Mouse (Mus musculus) right cerebral cortex, adult 2 months (tissue): Measurements from ENCODE around the gene Slc30a5.
"Not testable (repeated sequence)": the region's sequence is repeated elsewhere in the genome, so short reads cannot be mapped to it uniquely, and the experiment has no call there.

Experiments
- DNase-seq, 2 experiments: peaks; one replicate each; pipeline ENCODE4 v3.0.0; 2021 to 2022; ENCODE audit warnings: low spot score in 2 of 2

Gene Slc30a5

DNA sequence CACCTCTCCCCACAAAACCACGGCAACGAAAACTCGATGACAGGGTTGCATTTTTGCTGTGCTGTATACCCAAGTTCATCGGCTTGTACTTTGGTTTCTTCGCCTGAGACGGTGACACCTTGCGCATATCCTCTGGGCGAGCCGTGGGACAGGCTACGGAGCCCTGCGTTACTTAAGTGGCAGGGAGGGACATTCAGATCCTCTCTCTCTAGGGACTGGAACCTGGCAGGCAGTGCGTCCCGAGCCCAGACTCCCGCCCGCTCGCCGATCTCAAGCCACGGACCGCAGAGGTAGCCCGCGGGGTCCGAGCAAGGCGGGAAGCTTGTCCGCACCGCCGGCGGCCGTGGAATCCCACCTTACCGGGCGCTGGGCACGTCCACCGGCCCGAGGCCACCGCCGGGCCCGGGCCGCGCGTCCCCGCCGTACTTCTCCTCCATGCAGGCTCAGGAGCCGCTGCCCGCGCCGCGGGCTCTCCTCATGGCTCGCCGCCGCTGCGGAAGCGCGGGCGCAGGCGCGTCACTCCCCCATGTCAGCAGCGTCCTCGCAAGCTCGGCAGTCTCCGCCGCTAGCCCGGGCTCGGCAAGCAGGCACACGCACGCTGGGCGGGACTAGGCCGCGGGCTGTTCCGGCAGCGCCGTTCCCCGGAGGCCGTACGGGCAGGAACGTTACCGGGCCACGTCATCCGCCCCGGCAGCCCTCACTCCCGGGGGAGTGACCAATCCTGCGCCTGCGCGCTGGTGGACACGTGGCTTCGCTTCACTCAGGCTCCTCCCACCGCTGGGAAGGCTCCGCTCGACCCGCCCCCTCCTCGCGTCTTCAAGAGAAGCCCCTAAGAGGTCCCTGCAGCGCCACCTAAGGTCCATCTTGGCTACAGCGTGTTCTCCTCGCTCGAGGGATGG, at the start of gene Slc30a5:
Slc30a5 (minus strand) TSS at position 687 of the 899 bp plus-strand sequence.
- DNase-seq = peak; percentile 99

DNA sequence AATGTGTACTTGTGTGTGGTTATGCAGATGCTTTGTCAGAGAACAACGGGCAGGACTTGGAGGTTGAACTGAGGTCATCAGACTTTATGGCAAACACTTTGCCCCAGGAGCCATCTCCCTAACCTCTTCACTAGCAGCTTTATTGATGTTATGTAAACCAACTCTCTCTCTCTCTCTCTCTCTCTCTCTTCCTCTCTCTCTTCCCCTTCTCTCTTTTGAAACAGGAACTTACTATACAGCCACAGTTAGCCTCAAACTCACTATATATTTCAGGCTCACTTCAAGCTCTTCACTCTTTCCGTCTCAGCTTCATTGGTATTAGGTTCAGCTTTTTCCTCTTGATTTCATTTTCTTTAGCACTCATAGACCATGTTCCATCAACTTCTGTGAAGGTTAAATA, 48.7 kb upstream of the Slc30a5 start:
- DNase-seq = no peak

DNA sequence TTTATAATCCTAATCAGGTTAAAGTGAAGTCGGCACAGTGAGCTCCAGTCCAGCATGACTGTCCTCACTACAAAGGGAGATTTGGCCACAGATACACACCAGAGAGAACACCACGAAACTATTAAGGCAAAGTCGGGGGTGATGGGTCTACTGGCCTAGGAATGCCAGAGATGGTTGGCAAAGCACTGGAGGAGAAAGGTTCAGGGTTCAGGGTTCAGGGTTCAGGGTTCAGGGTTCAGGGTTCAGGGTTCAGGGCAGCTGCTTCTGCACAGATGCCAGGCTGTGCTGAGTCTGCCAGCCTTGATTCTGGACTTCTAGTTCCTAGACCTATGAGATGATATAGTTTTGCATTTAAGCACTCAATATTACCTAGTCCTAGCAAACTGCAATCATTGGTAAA, 46.6 kb upstream of the Slc30a5 start:
- no peak for DNase-seq

DNA sequence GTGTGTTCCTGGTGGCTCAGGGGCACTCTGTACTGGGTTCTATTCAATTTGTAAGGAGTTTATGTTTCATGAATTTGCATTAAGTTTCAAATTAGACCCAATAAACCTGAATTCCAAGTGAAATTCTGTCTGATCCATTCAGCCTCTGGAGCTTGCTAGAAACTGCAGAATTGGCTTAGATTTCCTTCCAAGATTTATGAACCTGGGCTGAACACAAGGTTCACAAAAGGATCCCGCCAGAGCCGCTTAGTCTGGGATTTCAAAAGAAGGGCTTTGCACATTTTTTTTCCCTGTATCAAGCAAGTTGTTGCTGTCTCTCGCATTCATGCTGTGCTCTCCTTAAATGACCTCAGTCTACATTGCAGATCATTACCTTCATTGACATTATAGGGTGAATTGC, 46.1 kb upstream of the Slc30a5 start:
- DNase-seq = no peak

DNA sequence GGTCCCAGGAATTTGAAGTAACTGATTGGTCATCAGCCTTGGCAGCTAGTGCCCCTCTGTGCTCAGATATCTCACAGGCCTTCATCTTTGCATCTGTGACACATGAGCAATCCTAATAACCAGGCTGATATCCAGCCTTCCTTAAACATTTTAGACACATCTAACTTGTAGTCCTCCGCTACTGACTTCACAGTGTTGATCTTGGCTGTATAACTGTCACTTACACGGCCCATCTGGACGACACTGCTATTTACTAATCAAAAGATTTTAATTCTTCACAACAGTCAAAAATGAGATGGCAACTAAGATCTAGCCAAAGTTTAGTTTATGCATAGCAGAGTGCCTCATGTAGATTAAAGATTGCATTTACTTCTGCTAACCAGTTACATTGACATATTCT, 45.0 kb upstream of the Slc30a5 start:
- DNase-seq = no peak

DNA sequence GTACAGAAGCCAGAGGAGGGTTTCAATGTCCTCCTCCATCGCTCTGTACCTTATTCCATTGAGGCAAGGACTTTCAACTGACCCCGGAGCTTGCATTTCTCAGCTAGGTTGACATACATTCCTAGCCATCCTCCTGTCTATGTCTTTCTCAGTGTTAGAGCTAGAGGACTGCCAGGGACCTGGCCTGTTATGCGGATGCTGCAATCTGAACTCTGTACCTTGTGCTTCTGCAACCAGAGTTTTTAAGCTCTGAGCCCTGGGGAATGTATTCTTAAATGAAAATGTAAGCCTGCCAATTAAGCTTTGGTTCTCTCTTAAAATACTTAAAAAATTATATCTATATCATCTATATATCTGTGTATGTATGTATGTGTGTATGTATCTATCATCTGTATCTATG, 44.5 kb upstream of the Slc30a5 start:
- no peak for DNase-seq

DNA sequence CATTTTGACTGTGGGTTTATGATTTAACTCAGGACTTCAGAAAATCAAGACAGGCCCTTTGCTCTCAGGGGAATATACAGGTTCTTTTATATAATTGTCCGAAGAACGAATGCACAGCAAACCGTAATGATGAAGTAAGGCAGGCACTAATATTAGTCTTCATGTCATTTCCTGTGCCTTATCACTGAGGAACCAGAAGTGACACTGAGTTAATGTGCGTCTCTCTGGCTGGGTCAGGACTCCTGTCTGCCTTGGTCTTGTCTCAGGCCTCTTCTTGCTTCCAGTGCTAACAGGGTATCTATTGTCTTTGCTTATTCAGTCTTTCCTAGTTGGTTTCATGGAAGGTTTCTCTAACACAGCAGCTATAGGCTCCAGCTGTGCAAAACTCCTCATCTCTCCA, 41.9 kb upstream of the Slc30a5 start:
- DNase-seq = no peak

DNA sequence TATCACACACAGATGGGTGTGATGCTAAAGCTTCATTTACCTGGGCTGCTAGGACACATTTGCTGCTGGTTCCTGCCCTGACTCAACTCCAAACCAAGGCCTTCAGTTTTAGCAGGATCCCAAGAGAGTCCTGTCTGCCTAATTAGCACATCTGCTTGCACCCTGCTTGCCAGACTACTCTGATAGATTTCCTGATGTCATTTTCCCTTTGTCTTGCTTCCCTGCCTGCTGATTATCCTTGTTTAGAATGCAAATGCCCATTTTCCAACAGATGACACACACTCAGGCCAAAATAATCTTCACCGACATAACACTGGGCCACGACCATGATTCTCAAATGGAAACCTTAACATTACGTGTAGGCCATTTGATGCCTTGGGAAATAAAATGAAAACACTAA, 41.4 kb upstream of the Slc30a5 start:
- DNase-seq = no peak

DNA sequence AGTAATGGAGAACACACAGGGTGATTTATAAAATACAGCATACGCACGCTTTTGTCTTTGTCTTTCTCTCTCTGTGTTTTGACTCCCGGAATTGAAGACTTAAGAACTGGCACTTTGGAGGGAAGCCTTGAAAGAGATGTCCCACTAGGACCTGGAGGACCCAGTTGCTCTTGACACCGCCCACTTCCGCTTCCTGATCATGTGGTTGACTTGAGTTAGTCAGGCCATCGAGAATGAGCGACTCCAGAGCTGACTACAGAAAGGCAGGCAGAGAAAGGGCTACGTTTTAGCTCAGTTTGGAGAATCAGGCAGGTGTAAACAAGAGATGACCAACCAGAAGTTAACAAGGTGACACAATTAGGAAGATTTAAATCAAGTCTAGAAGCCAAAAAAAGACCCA, 40.3 kb upstream of the Slc30a5 start:
- DNase-seq = no peak

DNA sequence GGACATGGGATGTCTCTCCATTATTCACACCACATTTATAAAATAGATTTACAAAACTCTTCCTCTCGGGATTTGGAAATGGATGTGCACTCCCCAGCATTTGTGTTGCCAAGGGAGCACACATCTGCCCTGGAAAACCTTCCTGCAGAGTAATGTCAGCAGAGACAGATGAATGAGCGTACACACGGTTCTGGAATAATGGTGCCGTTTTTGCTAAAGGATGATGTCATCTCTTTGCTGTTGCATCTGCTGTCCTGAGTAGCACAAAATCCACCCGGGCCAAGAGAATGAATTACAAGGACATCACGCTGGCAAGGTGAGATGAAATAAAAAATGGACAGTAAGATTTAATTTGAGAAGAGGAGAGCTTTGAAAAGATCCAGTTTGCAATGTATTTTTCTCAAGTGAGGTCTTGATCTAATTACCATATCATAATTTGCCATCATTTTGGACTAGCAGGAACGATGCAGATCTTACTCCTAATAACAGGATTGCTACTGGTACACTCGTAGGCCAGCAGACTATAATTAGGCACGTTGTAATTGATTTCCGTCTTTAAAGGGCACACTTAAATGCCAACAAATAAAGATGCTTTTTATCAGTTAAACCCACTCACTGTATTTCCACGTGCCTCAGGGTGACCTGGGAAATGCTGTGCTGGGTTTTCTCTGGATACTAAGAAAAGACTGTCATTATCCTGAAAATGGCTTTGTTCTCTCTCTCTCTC, 38.4 kb upstream of the Slc30a5 start:
- DNase-seq = peak in 1 of 2 experiments; percentile 16

DNA sequence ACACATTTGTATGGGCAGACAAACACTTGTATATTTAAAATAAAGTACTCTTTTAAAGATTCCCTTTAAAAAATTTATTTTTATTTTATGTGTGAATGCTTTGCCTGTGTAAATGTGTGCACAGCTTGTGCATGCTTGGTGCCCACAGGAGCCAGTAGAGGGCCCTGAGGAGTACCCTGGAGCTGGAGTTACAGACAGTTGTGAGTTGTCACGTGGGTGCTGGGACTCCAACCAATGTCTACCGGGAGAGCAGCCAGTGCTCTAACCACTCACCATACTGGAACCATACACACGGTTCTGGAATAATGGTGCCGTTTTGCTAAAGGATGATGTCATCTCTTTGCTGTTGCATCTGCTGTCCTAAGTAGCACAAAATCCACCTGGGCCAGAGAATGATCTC, 36.6 kb upstream of the Slc30a5 start:
- DNase-seq = no peak

DNA sequence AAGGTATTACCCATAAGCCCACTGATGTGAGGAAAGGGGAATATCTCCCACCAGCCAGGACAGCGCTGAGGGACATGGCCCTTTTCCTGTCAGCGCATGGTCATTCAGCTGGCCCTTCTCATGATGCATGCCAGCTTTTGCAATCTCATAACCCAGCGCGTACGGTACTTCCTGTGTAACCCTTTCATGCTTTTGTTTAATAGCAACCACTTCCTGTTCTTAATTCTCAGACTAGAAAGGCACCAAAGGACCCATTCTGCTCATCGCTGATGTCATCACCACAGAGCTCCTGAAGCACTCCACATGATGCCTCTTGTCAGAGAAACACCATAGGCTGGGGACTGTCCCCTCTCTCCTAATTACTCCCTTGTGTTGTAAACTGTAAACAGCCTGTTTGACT, 33.1 kb upstream of the Slc30a5 start:
- DNase-seq = no peak

DNA sequence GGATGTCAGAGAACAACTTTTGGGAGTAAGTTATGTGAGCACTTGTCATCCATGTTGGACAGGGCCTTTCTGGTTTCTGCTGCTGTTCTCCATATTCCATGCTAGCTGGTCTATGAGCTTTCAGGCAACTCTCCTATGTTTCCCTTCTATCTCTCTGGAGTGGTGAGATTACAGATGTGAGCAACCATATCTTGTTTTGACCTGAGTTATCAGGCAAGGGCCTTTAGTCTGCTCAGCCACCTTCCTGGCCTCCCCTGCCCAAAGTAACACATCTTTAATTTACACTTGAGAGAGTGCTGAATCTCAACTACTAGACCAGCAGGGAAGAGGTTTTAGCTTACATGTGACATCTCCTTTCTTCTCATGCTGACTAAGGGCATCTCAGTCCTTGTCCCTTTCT, 32.5 kb upstream of the Slc30a5 start:
- DNase-seq = no peak

DNA sequence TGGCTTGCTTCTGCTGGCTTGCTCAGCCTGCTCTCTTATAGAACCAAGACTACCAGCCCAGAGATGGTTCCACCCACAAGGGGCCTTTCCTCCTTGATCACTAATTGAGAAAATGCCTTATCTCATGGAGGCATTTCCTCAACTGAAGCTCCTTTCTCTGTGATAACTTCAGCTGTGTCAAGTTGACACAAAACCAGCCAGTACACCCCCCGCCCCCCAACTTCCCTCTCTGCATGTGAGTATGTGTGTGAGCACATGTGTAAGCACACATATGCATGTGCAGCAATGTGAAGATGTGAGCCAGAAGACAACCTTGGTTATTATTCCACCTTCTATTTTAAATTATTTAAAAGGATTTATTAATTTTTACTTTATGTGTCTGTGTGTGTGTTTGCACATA, 30.7 kb upstream of the Slc30a5 start:
- DNase-seq = not testable (repeated sequence)

DNA sequence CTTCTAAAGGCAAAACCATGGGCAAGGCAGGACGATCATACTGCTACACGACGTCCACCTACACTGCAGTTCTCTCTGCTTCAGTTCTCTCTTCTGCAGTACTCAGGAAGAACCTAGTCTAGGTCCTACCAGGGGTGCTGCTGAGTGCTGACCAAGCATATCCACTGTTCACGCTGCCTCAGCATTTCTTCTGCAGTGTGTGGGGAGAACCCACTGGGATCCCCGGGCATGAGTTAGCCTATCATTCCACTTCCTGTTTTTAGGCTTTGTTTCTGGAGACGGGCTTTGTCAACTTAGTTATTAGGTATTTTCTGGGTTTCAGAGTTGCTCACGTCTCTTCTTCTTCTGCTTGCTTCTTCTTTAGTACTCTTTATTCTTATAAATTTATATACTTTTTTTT, 25.9 kb upstream of the Slc30a5 start:
- no peak for DNase-seq

DNA sequence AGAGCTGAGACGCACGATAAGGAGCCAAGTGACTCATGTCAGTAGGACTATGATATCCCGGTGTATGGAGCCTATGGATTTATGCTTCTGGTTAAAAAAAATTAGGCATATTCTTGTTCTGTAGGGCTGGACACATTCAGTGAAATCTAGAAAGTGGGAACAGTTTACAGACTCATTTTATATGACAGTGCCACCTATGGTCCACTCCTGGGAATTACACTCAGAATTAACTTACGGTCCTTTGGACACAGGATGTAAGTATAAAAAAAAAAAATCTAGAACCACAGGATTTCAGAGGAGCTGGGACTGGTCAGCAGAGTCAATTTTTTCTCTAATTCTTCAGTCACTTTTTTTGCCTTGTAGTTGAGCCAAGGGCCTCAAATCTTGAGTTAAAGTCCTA, 20.9 kb upstream of the Slc30a5 start:
- DNase-seq = peak; percentile 24 to 33

DNA sequence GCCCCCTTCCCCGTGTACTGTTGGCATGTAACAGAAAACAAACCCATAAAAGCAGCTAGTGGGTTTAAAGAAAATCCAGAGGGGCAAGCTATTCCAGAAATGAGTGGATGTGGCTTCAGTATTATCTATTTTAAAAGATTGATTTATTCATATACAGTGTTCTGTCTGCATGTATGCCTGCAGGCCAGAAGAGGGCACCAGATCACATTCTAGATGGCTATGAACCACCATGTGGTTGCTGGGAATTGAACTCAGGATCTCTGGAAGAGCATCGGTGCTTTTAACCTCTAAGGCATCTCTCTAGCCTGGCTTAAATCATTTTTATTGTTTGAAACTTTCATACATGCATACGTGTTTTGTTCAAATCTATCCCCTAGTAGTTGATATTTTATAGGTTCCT, 19.9 kb upstream of the Slc30a5 start:
- no peak for DNase-seq

DNA sequence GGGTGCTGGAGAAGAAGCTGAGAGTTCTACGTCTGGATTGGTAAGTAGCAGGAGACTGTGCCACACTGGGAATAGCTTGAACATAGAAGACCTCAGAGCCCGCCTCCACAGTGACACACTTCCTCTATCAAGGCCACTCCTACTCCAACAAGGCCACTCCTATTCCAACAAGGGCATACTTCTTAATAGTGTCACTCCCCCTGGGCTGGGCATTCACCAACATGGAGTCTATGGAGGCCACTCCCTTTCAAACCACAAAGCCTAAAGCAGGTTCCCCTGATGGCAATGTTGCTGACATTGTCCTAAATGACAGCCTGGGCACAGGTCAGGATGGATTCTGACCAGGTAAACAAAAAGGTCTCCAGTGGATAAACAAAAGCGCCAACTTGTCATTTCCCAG, 15.9 kb upstream of the Slc30a5 start:
- DNase-seq = no peak

DNA sequence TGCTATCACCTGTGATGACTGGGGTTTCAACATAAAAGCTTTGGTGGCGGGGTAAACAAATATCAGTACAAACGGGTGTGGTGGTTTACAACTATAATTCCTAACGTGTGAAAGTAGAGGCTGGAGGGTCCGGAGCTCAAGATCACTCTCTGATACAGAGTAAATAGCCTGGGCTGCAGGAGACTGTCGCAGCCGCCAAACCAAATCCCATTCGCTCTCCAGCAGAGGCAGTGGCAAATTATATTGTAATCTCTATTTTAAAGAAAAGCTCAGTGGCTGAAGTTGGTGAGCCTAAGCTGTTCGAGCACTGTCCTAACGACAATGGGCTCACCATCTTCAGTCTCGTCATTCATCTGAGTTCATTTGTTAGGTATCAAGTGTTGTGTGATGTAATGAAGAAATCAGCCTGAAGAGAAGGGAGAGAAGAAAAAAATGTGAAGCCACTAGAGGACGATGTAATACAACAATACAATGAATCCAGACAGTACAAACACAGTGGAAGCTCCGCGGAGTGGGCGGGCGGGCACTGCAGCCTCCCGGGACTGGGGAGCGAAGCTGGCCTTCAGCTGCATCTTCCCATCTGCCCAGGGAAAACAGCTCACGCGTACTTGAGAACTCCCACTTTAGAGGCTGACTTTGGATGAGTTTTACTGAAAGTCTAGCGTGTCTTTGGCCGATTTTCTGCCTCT, 13.8 kb upstream of the Slc30a5 start:
- DNase-seq = peak; percentile 65 to 70

DNA sequence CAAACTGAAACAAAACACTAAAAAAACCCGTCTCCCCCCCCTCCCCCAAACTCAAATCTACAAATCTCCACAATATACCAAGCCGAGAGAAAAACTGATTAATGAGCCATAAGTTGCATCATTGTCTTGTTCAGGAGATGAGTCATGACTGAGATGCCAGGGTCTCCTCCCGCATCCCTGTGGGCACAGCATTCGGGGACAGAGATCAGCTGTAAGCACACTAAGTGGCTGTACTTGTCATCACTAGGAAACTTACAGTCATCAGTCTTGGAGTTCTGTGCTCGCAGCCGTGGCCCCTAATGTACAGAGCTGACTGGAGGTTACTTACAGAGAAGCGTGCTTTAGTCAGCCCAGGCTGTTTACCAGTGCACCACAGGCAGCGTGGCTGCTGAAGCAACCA, 13.0 kb upstream of the Slc30a5 start:
- no peak for DNase-seq

DNA sequence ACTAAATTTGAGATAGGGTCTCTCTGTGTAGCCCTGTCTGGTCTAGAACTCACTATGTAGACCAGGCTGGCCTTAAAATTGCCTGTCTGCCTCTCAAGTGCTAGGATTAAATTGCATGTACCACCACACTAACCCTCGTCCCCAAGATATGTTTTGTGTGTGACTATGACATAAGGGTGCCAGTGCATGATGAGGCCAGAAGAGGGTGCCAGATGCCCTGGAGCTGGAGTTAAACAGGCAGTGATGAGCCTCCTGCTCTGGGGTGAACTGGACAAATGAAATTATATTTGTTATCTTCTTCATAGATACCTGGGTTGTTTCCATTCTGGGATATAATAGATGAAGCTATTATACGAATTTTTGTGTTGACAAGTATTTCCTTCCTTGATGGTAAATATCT, 10.7 kb upstream of the Slc30a5 start:
- DNase-seq = no peak

DNA sequence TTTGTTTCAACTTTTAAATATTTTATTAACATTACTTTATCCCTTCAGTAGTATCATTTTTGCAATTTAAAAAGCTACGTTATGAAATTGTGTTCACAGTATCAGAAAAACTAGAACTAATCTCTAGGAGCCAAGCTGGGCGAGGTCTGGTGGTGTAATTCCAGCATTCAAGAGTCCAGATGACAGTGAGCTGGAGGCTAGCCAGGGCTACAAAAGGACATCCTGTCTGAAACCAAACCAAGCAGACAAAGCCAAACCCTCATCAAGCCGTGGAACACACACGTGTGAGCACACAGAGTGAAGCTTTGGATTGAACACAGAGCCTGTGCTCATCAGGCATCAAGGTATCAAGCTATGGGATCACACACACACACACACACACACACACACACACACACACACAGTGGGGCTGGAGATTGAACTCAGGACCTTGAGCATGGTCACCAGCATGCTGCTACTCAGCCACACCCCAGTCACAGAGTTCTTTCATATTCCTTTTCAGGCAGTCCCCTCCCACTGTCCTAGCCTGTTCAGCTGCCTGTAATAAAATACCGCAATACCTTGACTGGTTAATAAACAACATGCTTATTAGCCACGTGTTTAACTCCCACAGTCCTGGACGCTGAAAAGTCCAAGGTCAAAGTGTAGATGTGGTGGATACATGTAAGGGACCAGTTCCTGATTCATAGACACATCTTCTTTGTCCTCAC, 9.9 kb upstream of the Slc30a5 start:
- no peak for DNase-seq
